Mouse (Mus musculus) limb, embryonic 15.5 days (tissue): ENCODE measurements around the gene Tspan18. TPM values are rescaled to one million over a fixed set of nuclear protein-coding genes. Genes with fewer than 3 reads are reported as not detected.
A peak's percentile ranks its signal among the peaks of the same experiment; 100 is the strongest.

Experiments
- ATAC-seq: fragments of 200-750 bp; cut with Nextera tagmentation; 2 replicates; pipeline ENCODE4 v1.8.0; 2017; ENCODE audit warnings: low read depth, moderate TSS enrichment; ENCODE audit not compliant: insufficient number of reproducible peaks, low FRiP score, low TSS enrichment
- H3K27ac ChIP-seq: fragments of 300-500 bp; sonication (generic); 2 replicates; pipeline ENCODE4 v1.5.1; 2015; ENCODE audit warnings: moderate library complexity, mild to moderate bottlenecking, inconsistent platforms
- H3K27me3 ChIP-seq: fragments of 300-500 bp; sonication (generic); 2 replicates; pipeline ENCODE4 v1.6.1; 2015; ENCODE audit warnings: inconsistent platforms
- H3K36me3 ChIP-seq: fragments of 300-500 bp; sonication (generic); 2 replicates; pipeline ENCODE4 v1.6.1; 2015; ENCODE audit warnings: inconsistent platforms
- H3K4me1 ChIP-seq: fragments of 300-500 bp; sonication (generic); 2 replicates; pipeline ENCODE4 v1.6.1; 2015; ENCODE audit warnings: inconsistent platforms
- H3K4me2 ChIP-seq: fragments of 300-500 bp; sonication (generic); 2 replicates; pipeline ENCODE4 v1.6.1; 2015; ENCODE audit warnings: mild to moderate bottlenecking, inconsistent platforms
- H3K4me3 ChIP-seq: fragments of 300-500 bp; sonication (generic); 2 replicates; pipeline ENCODE4 v1.5.1; 2015; ENCODE audit warnings: mild to moderate bottlenecking, inconsistent platforms
- H3K9ac ChIP-seq: fragments of 300-500 bp; sonication (generic); 2 replicates; pipeline ENCODE4 v1.6.1; 2015; ENCODE audit warnings: inconsistent platforms
- H3K9me3 ChIP-seq: fragments of 300-500 bp; sonication (generic); 2 replicates; pipeline ENCODE4 v1.6.1; 2016; ENCODE audit warnings: inconsistent platforms
- WGBS: fragments of 180-500 bp; shearing (Covaris S2); methylation state at CpG from one replicate; pipeline ENCODE4 v1.1.7; 2015; 5-methylcytosine and 5-hydroxymethylcytosine counted together
- polyA plus RNA-seq: library from polyadenylated mRNA; unstranded; fragments of >200 nt; fragmentation: Nextera tagmentation; extraction: Ambion mirVana; gene quantifications from 2 replicates; pipeline ENCODE4 v1.2.1, GENCODE M21; 2015

Gene Tspan18
- polyA plus RNA-seq, 1 experiment from 2014 or later: 18.8 TPM

GRCm38 (mm10) chr2:93286742-93287141 lies 47.6 kb downstream of the Tspan18 start:
- WGBS: 63% methylated on average over 4 of the region's 4 CpGs
- no peak overlapping the region for H3K27ac ChIP-seq

DNA sequence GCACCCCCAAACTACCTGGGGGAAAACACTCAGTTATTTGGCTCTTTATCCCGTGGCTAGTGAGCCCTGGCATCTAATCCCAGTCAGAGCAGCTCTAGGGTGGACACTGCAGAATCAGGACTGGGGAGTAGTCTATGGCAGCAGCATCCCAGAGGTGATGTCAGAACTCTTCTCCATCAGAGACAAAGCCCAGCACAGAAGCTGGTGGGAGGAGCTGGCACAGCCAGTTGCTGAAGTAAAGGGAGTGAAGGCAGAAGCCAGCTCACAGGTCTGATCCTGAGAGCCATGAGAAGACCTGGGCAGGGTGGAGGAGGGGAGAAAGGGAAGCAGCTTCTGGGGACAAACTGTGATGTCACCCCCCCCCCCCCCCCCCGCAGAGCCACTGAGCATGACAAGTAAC lies 48.0 kb downstream of the Tspan18 start:
- Histone ChIP-seq H3K9ac (no peak overlapping the region), H3K36me3 (no peaks in the 10 kb centered on the region), H3K4me3 (no peak overlapping the region), H3K27ac (no peak overlapping the region), H3K9me3 (no peaks in the 10 kb centered on the region), H3K4me1 (peaks cover 62% of the 10 kb centered on the region), H3K27me3 (no peaks in the 10 kb centered on the region), H3K4me2 (no peak overlapping the region)
- WGBS: 43% methylated on average over 2 of the region's 2 CpGs
- ATAC-seq: no peak

More at GRCm38 (mm10) chr2:93286742-93287141, 47.6 kb downstream of the Tspan18 start:
- Histone ChIP-seq H3K9ac (no peak overlapping the region), H3K4me3 (no peak overlapping the region), H3K4me1 (peaks cover 66% of the 10 kb centered on the region), H3K27me3 (no peaks in the 10 kb centered on the region), H3K36me3 (no peaks in the 10 kb centered on the region), H3K9me3 (no peaks in the 10 kb centered on the region), H3K4me2 (no peak overlapping the region)
- ATAC-seq: no peak

- Histone ChIP-seq H3K4me3 (no peak overlapping the region), H3K9ac (no peak overlapping the region), H3K36me3 (no peaks in the 10 kb centered on the region), H3K4me2 (no peak overlapping the region), H3K9me3 (no peaks in the 10 kb centered on the region), H3K4me1 (peaks cover 58% of the 10 kb centered on the region), H3K27me3 (no peaks in the 10 kb centered on the region), H3K27ac (no peak overlapping the region)
- ATAC-seq: no peak
- 31% methylated on average over 8 of the region's 8 CpGs for WGBS
Observed at GRCm38 (mm10) chr2:93285842-93286241, 48.5 kb downstream of the Tspan18 start.

- H3K4me3 ChIP-seq: no peak overlapping the region
- no peak for ATAC-seq
- H3K4me2 ChIP-seq: no peak overlapping the region
- no peak overlapping the region for H3K9ac ChIP-seq
- H3K9me3 ChIP-seq: no peaks in the 10 kb centered on the region
- WGBS: 53% methylated on average over 2 of the region's 2 CpGs
- peak overlapping the region; percentile 38; the same call in 1 of the 2 replicates for H3K27ac ChIP-seq
- H3K4me1 ChIP-seq: peaks cover 61% of the 10 kb centered on the region
- H3K27me3 ChIP-seq: no peaks in the 10 kb centered on the region
- no peaks in the 10 kb centered on the region for H3K36me3 ChIP-seq
Observed at GRCm38 (mm10) chr2:93284625-93285024, 49.7 kb downstream of the Tspan18 start.

DNA sequence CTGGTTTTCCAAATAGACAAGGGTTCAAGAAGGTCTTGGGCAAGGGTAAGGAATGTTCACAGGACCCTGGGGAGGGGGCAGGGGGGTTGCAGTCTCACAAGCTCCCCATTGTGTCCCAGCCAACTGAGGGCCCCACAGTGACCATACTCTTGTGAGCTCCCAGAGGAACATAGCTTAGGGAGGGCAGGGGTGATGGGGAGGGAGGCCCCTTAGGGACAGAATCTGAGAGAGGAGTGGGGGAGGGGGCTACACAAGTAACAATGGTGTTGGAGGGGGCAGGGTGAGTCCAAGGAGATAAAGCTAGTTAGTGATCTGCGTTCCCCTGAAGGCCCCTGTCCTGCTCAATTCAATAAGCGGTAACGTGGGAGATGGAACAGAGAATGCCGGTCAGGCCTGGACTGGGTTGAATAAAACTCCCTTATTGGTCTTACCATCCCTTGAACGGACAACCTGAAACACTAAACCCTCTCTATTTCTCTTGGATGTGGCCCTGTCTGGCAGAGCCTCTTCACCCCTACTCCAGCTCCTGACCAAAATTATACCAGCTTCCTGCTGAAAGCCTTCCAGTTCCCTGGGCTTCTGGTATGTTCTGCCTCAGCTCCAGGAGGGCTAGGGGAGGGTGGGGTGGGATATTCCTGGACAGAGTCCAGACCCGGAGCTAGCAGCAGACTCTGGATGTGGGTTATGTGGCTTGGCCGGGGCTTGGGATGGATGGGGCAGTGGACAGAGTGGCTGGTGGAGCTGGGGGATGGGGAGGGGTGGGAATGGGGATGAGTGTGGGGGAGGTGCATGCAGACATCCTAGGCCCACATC lies 50.6 kb downstream of the Tspan18 start:
- Histone ChIP-seq H3K27ac (peak overlapping the region; percentile 71), H3K36me3 (no peaks in the 10 kb centered on the region), H3K27me3 (no peaks in the 10 kb centered on the region), H3K9ac (no peak overlapping the region), H3K4me3 (no peak overlapping the region), H3K9me3 (no peaks in the 10 kb centered on the region), H3K4me2 (0 out of 2 replicates have a peak overlapping the region, but pooled peaks have one; percentile 3), H3K4me1 (peaks cover 68% of the 10 kb centered on the region)
- peak; percentile 70 for ATAC-seq
- WGBS: 34% methylated on average over 7 of the region's 7 CpGs

DNA sequence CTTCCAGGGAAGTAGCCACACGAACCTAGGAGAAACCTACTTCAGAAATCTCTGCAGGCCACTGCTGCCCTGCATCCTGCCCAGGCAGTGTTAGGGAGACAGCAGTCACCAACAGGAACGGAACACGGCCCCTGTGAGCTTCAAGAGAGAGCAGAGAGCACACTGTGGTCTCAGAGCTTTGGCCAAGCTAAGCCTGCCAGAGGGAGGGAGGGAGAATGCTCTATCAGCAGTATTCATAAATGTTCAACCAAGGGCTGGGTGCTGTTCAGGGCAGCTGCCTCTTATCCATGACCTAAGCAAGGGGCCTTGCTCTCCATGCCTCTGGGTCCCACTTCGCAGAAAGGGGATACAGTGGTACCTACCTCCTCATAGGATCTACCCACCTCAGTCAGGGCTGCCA lies 51.7 kb downstream of the Tspan18 start:
- no peaks in the 10 kb centered on the region for H3K27me3 ChIP-seq
- peak overlapping the region; percentile 71; the same call in 1 of the 2 replicates for H3K27ac ChIP-seq
- no peaks in the 10 kb centered on the region for H3K36me3 ChIP-seq
- no peak for ATAC-seq
- no peak overlapping the region for H3K4me2 ChIP-seq
- no peak overlapping the region for H3K4me3 ChIP-seq
- peaks cover 77% of the 10 kb centered on the region for H3K4me1 ChIP-seq
- H3K9me3 ChIP-seq: no peaks in the 10 kb centered on the region
- 74% methylated on average over 4 of the region's 4 CpGs for WGBS
- H3K9ac ChIP-seq: no peak overlapping the region

- H3K27ac ChIP-seq: no peak overlapping the region
- no peak for ATAC-seq
- H3K4me2 ChIP-seq: no peak overlapping the region
- no peaks in the 10 kb centered on the region for H3K36me3 ChIP-seq
- no peaks in the 10 kb centered on the region for H3K9me3 ChIP-seq
- H3K9ac ChIP-seq: no peak overlapping the region
- H3K4me1 ChIP-seq: peaks cover 81% of the 10 kb centered on the region
- no peaks in the 10 kb centered on the region for H3K27me3 ChIP-seq
- 83% methylated on average over 6 of the region's 6 CpGs for WGBS
- no peak overlapping the region for H3K4me3 ChIP-seq
Observed at GRCm38 (mm10) chr2:93281466-93281865, 52.8 kb downstream of the Tspan18 start.

- 92% methylated on average over 2 of the region's 2 CpGs for WGBS
- no peak for ATAC-seq
- Histone ChIP-seq H3K9ac (no peak overlapping the region), H3K4me3 (no peak overlapping the region), H3K27ac (no peak overlapping the region; the same call in 1 of the 2 replicates), H3K9me3 (no peaks in the 10 kb centered on the region), H3K27me3 (no peaks in the 10 kb centered on the region), H3K36me3 (no peaks in the 10 kb centered on the region), H3K4me2 (no peak overlapping the region), H3K4me1 (peaks cover 69% of the 10 kb centered on the region)
Observed at GRCm38 (mm10) chr2:93280117-93280620, 54.1 kb downstream of the Tspan18 start.

DNA sequence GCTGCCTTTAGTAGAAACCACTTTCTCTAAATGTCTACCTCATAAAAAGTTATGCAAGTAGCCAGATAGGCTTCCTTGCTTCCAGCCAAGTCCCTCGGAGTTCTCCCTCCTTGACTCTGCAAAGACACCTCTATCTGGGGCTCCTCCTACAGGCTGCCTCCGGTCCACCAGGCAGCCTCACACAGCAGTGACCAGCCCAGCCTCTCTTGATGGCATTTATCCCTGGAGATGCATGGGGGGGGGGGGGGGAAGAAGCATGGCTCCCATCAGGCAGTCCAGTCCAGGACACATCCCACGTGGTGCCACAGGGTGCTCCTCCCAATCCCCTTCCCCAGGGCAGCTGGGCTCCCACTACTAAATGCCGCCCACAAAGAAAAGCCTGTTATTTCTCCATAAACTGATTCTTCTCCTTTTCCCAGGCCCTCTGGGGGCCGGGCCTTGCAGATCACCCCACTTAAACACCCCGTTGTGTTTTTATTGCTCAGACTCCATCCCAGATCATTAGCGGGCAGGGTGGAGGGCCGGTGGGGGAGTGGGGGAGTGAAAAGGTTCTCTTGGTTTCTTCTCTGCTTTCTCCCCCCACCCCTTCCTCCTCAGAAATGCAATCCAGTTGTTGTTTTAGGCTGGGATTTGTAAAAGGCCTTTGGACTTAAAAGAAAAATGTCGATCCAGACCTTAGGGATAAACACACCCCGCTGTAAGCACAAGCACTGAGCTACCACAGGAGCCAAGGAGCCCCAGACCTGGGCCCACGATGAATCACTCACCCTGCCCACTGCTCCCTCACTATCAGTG lies 55.9 kb downstream of the Tspan18 start:
- 6% methylated on average over 11 of the region's 11 CpGs for WGBS

GRCm38 (mm10) chr2:93277486-93277885 lies 56.8 kb downstream of the Tspan18 start:
- no peak overlapping the region for H3K4me2 ChIP-seq
- 21% methylated on average over 4 of the region's 4 CpGs for WGBS
- no peak for ATAC-seq
- peak overlapping the region; percentile 72 for H3K27ac ChIP-seq
- H3K9ac ChIP-seq: no peak overlapping the region
- H3K4me3 ChIP-seq: no peak overlapping the region
- no peaks in the 10 kb centered on the region for H3K9me3 ChIP-seq
- peaks cover 52% of the 10 kb centered on the region for H3K4me1 ChIP-seq
- H3K27me3 ChIP-seq: no peaks in the 10 kb centered on the region
- no peaks in the 10 kb centered on the region for H3K36me3 ChIP-seq

More for the DNA sequence above, 55.9 kb downstream of the Tspan18 start:
- Histone ChIP-seq H3K4me2 (peak overlapping the region; percentile 29; the same call in 1 of the 2 replicates), H3K9ac (no peak overlapping the region), H3K36me3 (no peaks in the 10 kb centered on the region), H3K9me3 (no peaks in the 10 kb centered on the region), H3K27me3 (no peaks in the 10 kb centered on the region), H3K27ac (peak overlapping the region; percentile 72), H3K4me3 (no peak overlapping the region), H3K4me1 (peaks cover 61% of the 10 kb centered on the region)
- ATAC-seq: peak; percentile 68

- H3K4me2 ChIP-seq: no peak overlapping the region
- H3K27ac ChIP-seq: no peak overlapping the region
- no peaks in the 10 kb centered on the region for H3K36me3 ChIP-seq
- ATAC-seq: no peak
- no peak overlapping the region for H3K9ac ChIP-seq
- H3K4me1 ChIP-seq: peaks cover 50% of the 10 kb centered on the region
- H3K4me3 ChIP-seq: no peak overlapping the region
- no peaks in the 10 kb centered on the region for H3K27me3 ChIP-seq
- WGBS: 87% methylated on average over 7 of the region's 7 CpGs
- no peaks in the 10 kb centered on the region for H3K9me3 ChIP-seq
Observed at GRCm38 (mm10) chr2:93276026-93276425, 58.3 kb downstream of the Tspan18 start.

DNA sequence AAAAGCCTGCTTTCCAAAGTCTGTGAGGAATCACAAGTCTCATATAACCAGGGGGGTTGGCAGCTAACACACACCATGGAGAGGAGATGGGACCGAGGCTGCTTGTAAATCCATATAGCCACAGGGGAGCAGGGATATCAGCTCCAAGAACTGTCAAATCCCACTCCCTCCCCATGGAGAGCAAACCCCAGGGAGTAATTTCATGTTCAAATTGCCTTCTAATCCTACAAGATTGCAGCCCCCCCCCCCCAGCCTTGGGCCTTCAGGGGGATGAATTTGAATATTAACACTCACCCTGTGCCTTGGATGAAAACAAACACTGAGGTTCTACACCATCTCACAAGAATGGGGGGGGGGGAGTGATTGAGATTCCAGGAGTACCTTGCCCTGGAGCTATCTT lies 60.4 kb downstream of the Tspan18 start:
- 7% methylated on average over 1 of the region's 1 CpGs for WGBS
- no peak for ATAC-seq
- Histone ChIP-seq H3K4me3 (no peak overlapping the region), H3K9ac (no peak overlapping the region), H3K27ac (no peak overlapping the region), H3K36me3 (no peaks in the 10 kb centered on the region), H3K9me3 (no peaks in the 10 kb centered on the region), H3K27me3 (no peaks in the 10 kb centered on the region), H3K4me1 (peaks cover 37% of the 10 kb centered on the region), H3K4me2 (no peak overlapping the region)
